Mouse (Mus musculus) stomach, embryonic 16.5 days (tissue): Measurements from ENCODE around the gene Scn11a. TPM values are rescaled to one million over a fixed set of nuclear protein-coding genes. Genes with fewer than 3 reads are reported as not detected.

Experiments used
- ATAC-seq: fragments of 200-750 bp; cut with Nextera tagmentation; 2 replicates; pipeline ENCODE4 v1.8.0; 2017; ENCODE audit warnings: moderate number of reproducible peaks, moderate TSS enrichment; ENCODE audit not compliant: insufficient read depth, low FRiP score
- H3K27ac ChIP-seq: fragments of 300-500 bp; sonication (generic); 2 replicates; pipeline ENCODE4 v1.5.1; 2014; ENCODE audit warnings: low read length
- H3K27me3 ChIP-seq: fragments of 300-500 bp; sonication (generic); 2 replicates; pipeline ENCODE4 v1.6.1; 2014; ENCODE audit warnings: low read length, control low read depth, mixed read lengths; ENCODE audit not compliant: control insufficient read depth, insufficient read depth
- H3K36me3 ChIP-seq: fragments of 300-500 bp; sonication (generic); 2 replicates; pipeline ENCODE4 v1.6.1; 2014; ENCODE audit warnings: low read length; ENCODE audit not compliant: control insufficient read depth, insufficient read depth
- H3K4me1 ChIP-seq: fragments of 300-500 bp; sonication (generic); 2 replicates; pipeline ENCODE4 v1.6.1; 2014; ENCODE audit warnings: low read length, control low read depth, mixed read lengths; ENCODE audit not compliant: control insufficient read depth, insufficient read depth
- H3K4me2 ChIP-seq: fragments of 300-500 bp; sonication (generic); 2 replicates; pipeline ENCODE4 v1.6.1; 2014; ENCODE audit warnings: low read depth, low read length, mixed read lengths
- H3K4me3 ChIP-seq: fragments of 300-500 bp; sonication (generic); replicated peaks from 2 replicates; pipeline ENCODE4 v1.5.1; 2014; ENCODE audit warnings: mild to moderate bottlenecking, low read length
- H3K9ac ChIP-seq: fragments of 300-500 bp; sonication (generic); 2 replicates; pipeline ENCODE4 v1.6.1; 2014; ENCODE audit warnings: low read length
- H3K9me3 ChIP-seq: fragments of 300-500 bp; sonication (generic); replicated peaks from 2 replicates; pipeline ENCODE4 v1.6.1; 2016; ENCODE audit warnings: low read length, control low read depth; ENCODE audit not compliant: control insufficient read depth
- WGBS: fragments of 180-500 bp; shearing (Covaris S2); extraction: QIAGEN DNeasy Blood & Tissue Kit; methylation state at CpG from one replicate; pipeline ENCODE4 v1.1.7; 2014; 5-methylcytosine and 5-hydroxymethylcytosine counted together
- polyA plus RNA-seq: library from polyadenylated mRNA; unstranded; fragments of >200 nt; fragmentation: Nextera tagmentation; extraction: Ambion mirVana; gene quantifications from 2 replicates; pipeline ENCODE4 v1.2.1, GENCODE M21; 2015

Scn11a gene
- polyA plus RNA-seq, 1 experiment from 2014 or later: 0.03 TPM

- 37% methylated on average over 7 of the region's 7 CpGs for WGBS
- H3K27ac ChIP-seq: no peak overlapping the region
- no peak overlapping the region for H3K4me3 ChIP-seq
- H3K9ac ChIP-seq: no peak overlapping the region
- no peak for ATAC-seq
- no peaks in the 10 kb centered on the region for H3K4me1 ChIP-seq
- H3K36me3 ChIP-seq: no peaks in the 10 kb centered on the region
- no peak overlapping the region for H3K4me2 ChIP-seq
- H3K27me3 ChIP-seq: no peaks in the 10 kb centered on the region
- H3K9me3 ChIP-seq: no peaks in the 10 kb centered on the region
Observed at GRCm38 (mm10) chr9:119768585-119768984, 56.7 kb downstream of the Scn11a start.

GRCm38 (mm10) chr9:119760226-119760625 is 65.0 kb downstream of the Scn11a start:
- no peaks in the 10 kb centered on the region for H3K9me3 ChIP-seq
- H3K4me2 ChIP-seq: no peak overlapping the region
- WGBS: 81% methylated on average over 3 of the region's 3 CpGs
- no peak for ATAC-seq
- no peak overlapping the region for H3K27ac ChIP-seq
- no peaks in the 10 kb centered on the region for H3K4me1 ChIP-seq
- H3K36me3 ChIP-seq: no peaks in the 10 kb centered on the region
- H3K27me3 ChIP-seq: no peaks in the 10 kb centered on the region
- H3K4me3 ChIP-seq: no peak overlapping the region
- no peak overlapping the region for H3K9ac ChIP-seq

GRCm38 (mm10) chr9:119759457-119759856 is 65.8 kb downstream of the Scn11a start:
- ATAC-seq: no peak
- Histone ChIP-seq H3K27me3 (no peaks in the 10 kb centered on the region), H3K4me2 (no peak overlapping the region), H3K4me3 (no peak overlapping the region), H3K4me1 (no peaks in the 10 kb centered on the region), H3K27ac (no peak overlapping the region), H3K9ac (no peak overlapping the region), H3K36me3 (no peaks in the 10 kb centered on the region), H3K9me3 (no peaks in the 10 kb centered on the region)
- 90% methylated on average over 1 of the region's 1 CpGs for WGBS

- WGBS: 14% methylated on average over 5 of the region's 5 CpGs
- Histone ChIP-seq H3K27ac (no peak overlapping the region), H3K4me3 (no peak overlapping the region), H3K4me2 (no peak overlapping the region), H3K27me3 (no peaks in the 10 kb centered on the region), H3K9me3 (no peaks in the 10 kb centered on the region), H3K4me1 (no peaks in the 10 kb centered on the region), H3K9ac (no peak overlapping the region), H3K36me3 (no peaks in the 10 kb centered on the region)
- ATAC-seq: no peak
Observed at GRCm38 (mm10) chr9:119751507-119751906, 73.7 kb downstream of the Scn11a start.

GRCm38 (mm10) chr9:119749112-119749511 is 76.1 kb downstream of the Scn11a start:
- no peaks in the 10 kb centered on the region for H3K4me1 ChIP-seq
- no peak overlapping the region for H3K4me2 ChIP-seq
- no peak for ATAC-seq

GRCm38 (mm10) chr9:119743900-119744299 is 81.4 kb downstream of the Scn11a start:
- 79% methylated on average over 4 of the region's 4 CpGs for WGBS
- Histone ChIP-seq H3K9ac (no peak overlapping the region), H3K27ac (no peak overlapping the region), H3K4me1 (no peaks in the 10 kb centered on the region), H3K9me3 (no peaks in the 10 kb centered on the region), H3K4me2 (no peak overlapping the region), H3K27me3 (no peaks in the 10 kb centered on the region), H3K36me3 (no peaks in the 10 kb centered on the region), H3K4me3 (no peak overlapping the region)
- no peak for ATAC-seq

More at GRCm38 (mm10) chr9:119749112-119749511, 76.1 kb downstream of the Scn11a start:
- no peak overlapping the region for H3K9ac ChIP-seq
- no peak overlapping the region for H3K4me3 ChIP-seq
- no peak overlapping the region for H3K27ac ChIP-seq
- WGBS: 47% methylated on average over 9 of the region's 9 CpGs
- H3K9me3 ChIP-seq: no peaks in the 10 kb centered on the region
- H3K27me3 ChIP-seq: no peaks in the 10 kb centered on the region
- no peaks in the 10 kb centered on the region for H3K36me3 ChIP-seq

GRCm38 (mm10) chr9:119743312-119743711 is 81.9 kb downstream of the Scn11a start:
- Histone ChIP-seq H3K4me1 (no peaks in the 10 kb centered on the region), H3K27ac (no peak overlapping the region), H3K36me3 (no peaks in the 10 kb centered on the region), H3K27me3 (no peaks in the 10 kb centered on the region), H3K4me2 (no peak overlapping the region), H3K9me3 (no peaks in the 10 kb centered on the region), H3K4me3 (no peak overlapping the region), H3K9ac (no peak overlapping the region)
- no peak for ATAC-seq
- WGBS: 83% methylated on average over 3 of the region's 3 CpGs

GRCm38 (mm10) chr9:119741101-119741786 is 84.0 kb downstream of the Scn11a start:
- no peak for ATAC-seq
- Histone ChIP-seq H3K9ac (no peak overlapping the region), H3K27ac (no peak overlapping the region), H3K4me2 (no peak overlapping the region), H3K4me3 (no peak overlapping the region), H3K4me1 (no peaks in the 10 kb centered on the region), H3K36me3 (no peaks in the 10 kb centered on the region), H3K27me3 (no peaks in the 10 kb centered on the region), H3K9me3 (no peaks in the 10 kb centered on the region)
- WGBS: 32% methylated on average over 5 of the region's 5 CpGs

- Histone ChIP-seq H3K4me1 (no peaks in the 10 kb centered on the region), H3K27ac (no peak overlapping the region), H3K9ac (no peak overlapping the region), H3K27me3 (no peaks in the 10 kb centered on the region), H3K36me3 (no peaks in the 10 kb centered on the region), H3K9me3 (no peaks in the 10 kb centered on the region), H3K4me2 (no peak overlapping the region), H3K4me3 (no peak overlapping the region)
- ATAC-seq: no peak
- WGBS: 82% methylated on average over 11 of the region's 11 CpGs
Observed at GRCm38 (mm10) chr9:119728412-119729097, 96.7 kb downstream of the Scn11a start.
